13 mouse cellular contexts compared by ENCODE assay signal in genomic region chr12:88859456-88860345, GRCm38 (mm10).
DNase-seq lines count a peak whose midpoint lies in the region; ATAC-seq lines count a peak whose summit lies in the region.
"Had no signal": no experiment of that assay in that cellular context is flagged by ENCODE, and none has a peak within 500 bp of the region (broad histone marks: within the 10 kb centered on the region; RNA-seq: fewer than 3 reads in every experiment).

No protein-coding gene starts in this region.

- peak overlapping the region; percentile 16 for H3K4me2 ChIP-seq in forebrain, embryonic 16.5 days (ENCODE audit: low read length)
- H3K4me2 ChIP-seq in midbrain, embryonic 14.5 days (ENCODE audit: low read length): 0 out of 2 replicates have a peak overlapping the region, but pooled peaks have one; percentile 3
- H3K4me2 ChIP-seq: heart, embryonic 13.5 days; liver, embryonic 11.5 days; lung, embryonic 15.5 days; stomach, embryonic 15.5 days had no signal

- no peaks in the 10 kb centered on the region for H3K27me3 ChIP-seq in forebrain, embryonic 16.5 days (replicated peaks; ENCODE audit: control insufficient read depth, insufficient read depth, low read length)
- no peaks in the 10 kb centered on the region for H3K27me3 ChIP-seq in midbrain, embryonic 14.5 days (ENCODE audit: control insufficient read depth, insufficient read depth, low read length)
- H3K27me3 ChIP-seq: heart, embryonic 13.5 days; lung, embryonic 15.5 days; stomach, embryonic 15.5 days had no signal

- H3K27ac ChIP-seq in forebrain, embryonic 16.5 days (ENCODE audit: low read length): peak overlapping the region; percentile 86
- peak overlapping the region; percentile 68 for H3K27ac ChIP-seq in midbrain, embryonic 14.5 days (replicated peaks; ENCODE audit: low read depth, low read length)
- H3K27ac ChIP-seq: heart, embryonic 13.5 days; lung, embryonic 15.5 days; stomach, embryonic 15.5 days had no signal

- intact Hi-C loops in left cerebral cortex, postnatal 4 days (cut with DNase I): loop anchor here (10.0 kb wide), 1 partner anchor 135 kb away; the partner anchor contains the start of gene Nrxn3

- no peak overlapping the region for H3K9ac ChIP-seq in forebrain, embryonic 16.5 days (replicated peaks; ENCODE audit: low read depth, low read length)
- H3K9ac ChIP-seq in midbrain, embryonic 14.5 days (replicated peaks; ENCODE audit: low read length): no peak overlapping the region
- H3K9ac ChIP-seq: heart, embryonic 13.5 days; lung, embryonic 15.5 days; stomach, embryonic 15.5 days had no signal

- 8% methylated on average over 6 of the region's 6 CpGs for WGBS in forebrain, embryonic 16.5 days
- WGBS in midbrain, embryonic 14.5 days: 11% methylated on average over 6 of the region's 6 CpGs

- H3K4me1 ChIP-seq in forebrain, embryonic 16.5 days (replicated peaks; ENCODE audit: control insufficient read depth, insufficient read depth, low read length): peaks cover 28% of the 10 kb centered on the region
- peaks cover 15% of the 10 kb centered on the region for H3K4me1 ChIP-seq in midbrain, embryonic 14.5 days (ENCODE audit: control insufficient read depth, insufficient read depth, low read length)
- H3K4me1 ChIP-seq: heart, embryonic 13.5 days; lung, embryonic 15.5 days; stomach, embryonic 15.5 days had no signal

- no peaks in the 10 kb centered on the region for H3K9me3 ChIP-seq in forebrain, embryonic 16.5 days (ENCODE audit: control insufficient read depth, low read length)
- no peaks in the 10 kb centered on the region for H3K9me3 ChIP-seq in midbrain, embryonic 14.5 days (ENCODE audit: control insufficient read depth, low read length)
- H3K9me3 ChIP-seq: heart, embryonic 13.5 days; lung, embryonic 15.5 days; stomach, embryonic 15.5 days had no signal

- ATAC-seq in forebrain, embryonic 16.5 days: peak; percentile 90
- ATAC-seq in midbrain, embryonic 14.5 days (ENCODE audit: low FRiP score, low TSS enrichment): peak; percentile 58; the same call in 1 of the 2 replicates

- DNase-seq in left cerebral cortex, postnatal 4 days: peak; percentile 51
- no peak for DNase-seq in left cerebral cortex, adult 9 months (ENCODE audit: low spot score in 2 of 2)
- peak; percentile 62 for DNase-seq in midbrain, embryonic 14.5 days
- DNase-seq in retina, postnatal 1 day: peak; percentile 37
- DNase-seq in adipocyte (ENCODE audit: low spot score): no peak
- DNase-seq in ovary, postnatal 36 days (ENCODE audit: low spot score): no peak
- DNase-seq: cerebellum, adult 2 months; gastrocnemius, postnatal 10 days had no signal

- no peaks in the 10 kb centered on the region for H3K36me3 ChIP-seq in forebrain, embryonic 16.5 days (ENCODE audit: control insufficient read depth, insufficient read depth)
- no peaks in the 10 kb centered on the region for H3K36me3 ChIP-seq in midbrain, embryonic 14.5 days (ENCODE audit: control insufficient read depth, insufficient read depth, low read length)
- H3K36me3 ChIP-seq: heart, embryonic 13.5 days; lung, embryonic 15.5 days; stomach, embryonic 15.5 days had no signal

- H3K4me3 ChIP-seq in forebrain, embryonic 16.5 days (replicated peaks; ENCODE audit: low read length): no peak overlapping the region
- no peak overlapping the region for H3K4me3 ChIP-seq in midbrain, embryonic 14.5 days (replicated peaks; ENCODE audit: low read depth, low read length)
- H3K4me3 ChIP-seq: heart, embryonic 13.5 days; lung, embryonic 15.5 days; stomach, embryonic 15.5 days had no signal

Comparison
In these comparisons a context has a peak if more than half of its experiments do, and no peak if none do; other contexts are left out.
1. DNase-seq: peak in left cerebral cortex, postnatal 4 days (single experiment), midbrain, embryonic 14.5 days (single experiment) and retina, postnatal 1 day (single experiment); none in left cerebral cortex, adult 9 months (0 of 2), adipocyte (single experiment) and ovary, postnatal 36 days (single experiment).